ENCODE assay signal across 14 mouse cellular contexts in the genomic region with DNA sequence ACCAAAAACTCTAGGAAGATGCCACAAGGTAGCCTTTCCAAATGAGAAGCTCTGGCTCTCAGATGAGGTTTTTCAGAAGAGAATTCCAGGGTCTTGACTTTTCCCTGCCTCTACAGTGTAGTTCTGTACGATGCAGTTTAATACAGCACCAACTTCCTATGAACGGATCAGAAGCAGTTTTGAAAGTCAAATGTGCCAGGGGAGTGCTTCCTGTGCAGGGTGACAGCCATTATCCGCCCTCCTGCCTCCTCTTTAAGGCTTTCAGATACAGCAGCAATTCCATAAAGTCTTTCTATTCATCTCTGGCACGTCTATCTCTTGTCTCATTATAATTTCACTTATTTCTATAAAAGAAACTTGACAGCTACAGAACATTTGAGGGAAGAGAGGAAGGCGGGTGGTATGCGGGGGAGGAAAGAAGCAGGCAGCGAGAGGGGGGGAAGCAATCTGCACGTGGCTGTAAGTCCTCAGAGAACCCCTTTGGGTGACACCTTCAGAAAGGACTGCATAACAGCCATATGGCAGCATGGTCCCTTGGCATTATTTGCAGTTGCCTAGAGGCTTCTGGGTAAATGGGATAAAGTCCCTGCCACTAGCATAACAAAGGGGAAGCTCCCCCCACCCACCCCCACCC.
A peak's percentile ranks its signal among the peaks of the same experiment; 100 is the strongest.
DNase-seq lines count a peak whose midpoint lies in the region; ATAC-seq and TF ChIP-seq lines count a peak whose summit lies in the region.
"Had no signal": no experiment of that assay in that cellular context is flagged by ENCODE, and none has a peak within 500 bp of the region (broad histone marks: within the 10 kb centered on the region; RNA-seq: fewer than 3 reads in every experiment).

No protein-coding gene starts in this region.

- peaks cover 17% of the 10 kb centered on the region; the same call in 1 of the 2 replicates for H3K4me1 ChIP-seq in forebrain, embryonic 15.5 days
- H3K4me1 ChIP-seq in forebrain, embryonic 11.5 days (replicated peaks; ENCODE audit: control insufficient read depth, insufficient read depth, low read length) = no peaks in the 10 kb centered on the region
- no peaks in the 10 kb centered on the region for H3K4me1 ChIP-seq in thymus, adult 2 months (replicated peaks; ENCODE audit: control insufficient read depth, insufficient read depth, low read length)
- no peaks in the 10 kb centered on the region for H3K4me1 ChIP-seq in cerebellum, adult 2 months (ENCODE audit: control insufficient read depth, insufficient read depth, low read length)
- H3K4me1 ChIP-seq: embryonic facial prominence, embryonic 12.5 days; heart, embryonic 12.5 days; liver, embryonic 12.5 days had no signal

- ATAC-seq in forebrain, embryonic 15.5 days (replicated peaks) = peak; percentile 82
- ATAC-seq in forebrain, embryonic 11.5 days (replicated peaks; ENCODE audit: low FRiP score) = no peak
- ATAC-seq: liver, embryonic 12.5 days had no signal

- peak overlapping the region; percentile 73 for H3K27ac ChIP-seq in forebrain, embryonic 15.5 days (replicated peaks)
- no peak overlapping the region for H3K27ac ChIP-seq in forebrain, embryonic 11.5 days (ENCODE audit: low read depth, low read length)
- H3K27ac ChIP-seq in thymus, adult 2 months (ENCODE audit: control insufficient read depth, insufficient read depth, low read length) = no peak overlapping the region
- H3K27ac ChIP-seq in cerebellum, adult 2 months (ENCODE audit: insufficient read depth, low read length) = no peak overlapping the region
- H3K27ac ChIP-seq: embryonic facial prominence, embryonic 12.5 days; gastrocnemius, adult 2 months; liver, embryonic 12.5 days had no signal

- H3K4me3 ChIP-seq in forebrain, embryonic 15.5 days = no peak overlapping the region
- no peak overlapping the region for H3K4me3 ChIP-seq in forebrain, embryonic 11.5 days (ENCODE audit: low read depth, low read length)
- H3K4me3 ChIP-seq in thymus, adult 2 months (ENCODE audit: control insufficient read depth, insufficient read depth, low read length) = no peak overlapping the region
- H3K4me3 ChIP-seq in cerebellum, adult 2 months (replicated peaks; ENCODE audit: insufficient read depth, low read depth, low read length) = no peak overlapping the region
- H3K4me3 ChIP-seq: embryonic facial prominence, embryonic 12.5 days; gastrocnemius, adult 2 months; heart, embryonic 12.5 days; liver, embryonic 12.5 days had no signal

- no peak for TF ChIP-seq POLR2A in thymus, adult 2 months (IDR thresholded peaks at IDR 0.05; ENCODE audit: control insufficient read depth, extremely low read depth, insufficient read depth, low read length, poor library complexity)
- TF ChIP-seq POLR2A in cerebellum, adult 2 months (IDR thresholded peaks at IDR 0.05; ENCODE audit: borderline replicate concordance, insufficient read depth, low read length) = no peak

- H3K4me2 ChIP-seq in forebrain, embryonic 15.5 days (replicated peaks) = no peak overlapping the region
- no peak overlapping the region for H3K4me2 ChIP-seq in forebrain, embryonic 11.5 days (ENCODE audit: low read depth, low read length, severe bottlenecking)
- H3K4me2 ChIP-seq: embryonic facial prominence, embryonic 12.5 days; heart, embryonic 12.5 days; liver, embryonic 12.5 days had no signal

- DNase-seq in forebrain, embryonic 11.5 days (ENCODE audit: low spot score) = no peak
- DNase-seq in frontal cortex, postnatal 10 days (ENCODE audit: low spot score in 2 of 2) = peak; percentile 65 to 82
- peak; percentile 67 to 79 for DNase-seq in left cerebral cortex, adult 18-20 months (ENCODE audit: low spot score in 2 of 2)
- peak; percentile 87 to 94 for DNase-seq in right cerebral cortex, postnatal 10 days (ENCODE audit: low spot score in 2 of 2)
- DNase-seq in adrenal gland, postnatal 14 days = no peak
- no peak for DNase-seq in thymus, adult 2 months
- no peak for DNase-seq in cerebellum, adult 2 months
- DNase-seq: gastrocnemius, adult 2 months; kidney, postnatal 36 days; lung, postnatal 4 days had no signal

- 41% methylated on average over 8 of the region's 8 CpGs for WGBS in forebrain, embryonic 15.5 days
- WGBS in forebrain, embryonic 11.5 days = 69% methylated on average over 8 of the region's 8 CpGs
- WGBS in thymus, adult 2 months = 45% methylated on average over 8 of the region's 8 CpGs
- WGBS in cerebellum, adult 2 months = 28% methylated on average over 8 of the region's 8 CpGs

- no peak for TF ChIP-seq CTCF in thymus, adult 2 months (IDR thresholded peaks at IDR 0.05; ENCODE audit: borderline replicate concordance, control insufficient read depth, extremely low read depth, insufficient read depth, low read length, poor library complexity)
- no peak for TF ChIP-seq CTCF in cerebellum, adult 2 months (IDR thresholded peaks at IDR 0.05; ENCODE audit: borderline replicate concordance, insufficient read depth, low read depth, low read length)

- H3K9ac ChIP-seq in forebrain, embryonic 15.5 days (replicated peaks) = no peak overlapping the region
- no peak overlapping the region for H3K9ac ChIP-seq in forebrain, embryonic 11.5 days (ENCODE audit: low read length)
- H3K9ac ChIP-seq: embryonic facial prominence, embryonic 12.5 days; heart, embryonic 12.5 days; liver, embryonic 12.5 days had no signal

- H3K27me3 ChIP-seq in forebrain, embryonic 15.5 days = no peaks in the 10 kb centered on the region
- no peaks in the 10 kb centered on the region for H3K27me3 ChIP-seq in forebrain, embryonic 11.5 days (ENCODE audit: control insufficient read depth, insufficient read depth, low read length)
- H3K27me3 ChIP-seq in thymus, adult 2 months (ENCODE audit: control insufficient read depth, insufficient read depth, low read length) = no peaks in the 10 kb centered on the region
- no peaks in the 10 kb centered on the region for H3K27me3 ChIP-seq in cerebellum, adult 2 months (ENCODE audit: control insufficient read depth, insufficient read depth, low read length)
- H3K27me3 ChIP-seq: embryonic facial prominence, embryonic 12.5 days; heart, embryonic 12.5 days; liver, embryonic 12.5 days had no signal

- no peaks in the 10 kb centered on the region for H3K36me3 ChIP-seq in forebrain, embryonic 15.5 days
- no peaks in the 10 kb centered on the region for H3K36me3 ChIP-seq in forebrain, embryonic 11.5 days (ENCODE audit: control insufficient read depth, insufficient read depth, low read length)
- H3K36me3 ChIP-seq in thymus, adult 2 months (ENCODE audit: control insufficient read depth, insufficient read depth, low read length) = no peaks in the 10 kb centered on the region
- H3K36me3 ChIP-seq: embryonic facial prominence, embryonic 12.5 days; heart, embryonic 12.5 days; liver, embryonic 12.5 days had no signal

- H3K9me3 ChIP-seq in forebrain, embryonic 15.5 days = no peaks in the 10 kb centered on the region
- H3K9me3 ChIP-seq in forebrain, embryonic 11.5 days (ENCODE audit: control insufficient read depth, low read length) = no peaks in the 10 kb centered on the region
- H3K9me3 ChIP-seq: embryonic facial prominence, embryonic 12.5 days; heart, embryonic 12.5 days; liver, embryonic 12.5 days had no signal

Comparison
In these comparisons a context has a peak if more than half of its experiments do, and no peak if none do; other contexts are left out.
1. DNase-seq: peak in frontal cortex, postnatal 10 days (2 of 2), left cerebral cortex, adult 18-20 months (2 of 2) and right cerebral cortex, postnatal 10 days (2 of 2); none in forebrain, embryonic 11.5 days (single experiment), adrenal gland, postnatal 14 days (single experiment), thymus, adult 2 months (single experiment) and cerebellum, adult 2 months (0 of 2).